Mouse (Mus musculus) lung, adult 2 months (tissue): ENCODE measurements at regions not wholly inside any gene's neighbourhood (a gene's known extent, or its start where the extent isn't known, plus 50 kb on each side); places are given as distances from the start of the nearest gene placed in this dataset.
A peak's percentile ranks its signal among the peaks of the same experiment; 100 is the strongest.

ENCODE experiments used
- DNase-seq: peaks from one replicate; pipeline ENCODE4 v3.0.0; 2022
- H3K4me1 ChIP-seq: fragments of 200-500 bp; 2 replicates; pipeline ENCODE4 v1.6.1; 2011; ENCODE audit warnings: low read length; ENCODE audit not compliant: control insufficient read depth, insufficient read depth
- H3K4me3 ChIP-seq: fragments of 200-500 bp; replicated peaks from 2 replicates; pipeline ENCODE3; 2011; ENCODE audit warnings: low read depth, mild to moderate bottlenecking, control low read depth, low read length; ENCODE audit errors: extremely low read depth
- CTCF ChIP-seq: fragments of 200-500 bp; IDR thresholded peaks from 2 replicates; pipeline ENCODE4 v1.5.1; 2011; ENCODE audit warnings: mild to moderate bottlenecking, low read length, control low read depth; ENCODE audit not compliant: insufficient read depth
- POLR2A ChIP-seq: fragments of 200-500 bp; IDR thresholded peaks from 2 replicates; pipeline ENCODE4 v1.6.1; 2011; ENCODE audit warnings: low read depth, mild to moderate bottlenecking, control low read depth, low read length, borderline replicate concordance; ENCODE audit errors: extremely low read depth
- WGBS: fragments of 180-500 bp; shearing (Covaris S2); methylation state at CpG from one replicate; pipeline ENCODE4 v1.1.7; 2018; 5-methylcytosine and 5-hydroxymethylcytosine counted together

DNA sequence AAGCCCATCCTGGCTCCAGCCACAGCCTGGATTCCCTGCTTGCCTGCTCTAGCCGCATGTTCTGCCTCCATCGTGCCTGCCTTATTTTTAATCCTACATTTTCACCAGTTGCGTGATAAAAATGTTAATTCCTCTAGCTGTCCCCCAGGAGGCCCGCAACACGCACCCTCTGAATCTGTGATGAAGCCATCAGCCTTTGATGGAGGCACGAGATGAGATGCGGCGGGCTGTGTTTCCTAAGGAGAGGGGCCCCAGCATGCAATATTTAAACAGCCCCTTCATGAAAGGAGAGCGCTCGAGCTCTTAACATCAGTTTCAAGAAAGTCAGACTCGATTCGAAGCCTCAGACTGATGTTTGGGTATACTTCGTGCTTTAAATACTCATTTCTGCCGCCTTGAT, 76.3 kb downstream of the Nptx2 start:
- Histone ChIP-seq H3K4me1 (no peaks in the 10 kb centered on the region), H3K4me3 (no peak overlapping the region)
- DNase-seq, result no peak
- TF ChIP-seq POLR2A, result no peak
- no peak for TF ChIP-seq CTCF
- 90% methylated on average over 14 of the region's 14 CpGs for WGBS

DNA sequence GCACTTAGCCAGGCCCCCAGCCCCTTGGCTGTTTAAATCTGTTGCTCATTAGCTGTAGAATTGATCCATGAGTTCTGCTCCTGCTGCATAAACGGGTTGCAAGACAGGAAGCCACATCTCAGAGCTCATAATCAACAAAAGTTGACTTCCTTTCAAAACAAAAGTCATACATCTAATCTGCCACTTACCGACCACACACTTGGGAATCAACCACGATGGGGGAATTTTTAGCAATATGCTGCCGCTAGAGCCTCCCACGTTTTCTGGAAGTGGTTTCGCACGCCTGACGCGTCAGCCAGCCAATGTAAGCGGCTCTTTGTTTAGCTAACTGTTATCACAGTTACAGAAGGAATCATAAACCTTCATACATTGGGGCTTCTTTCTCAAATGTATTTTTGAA, 77.7 kb downstream of the Nptx2 start:
- TF ChIP-seq CTCF (no peak), POLR2A (no peak)
- no peak for DNase-seq
- H3K4me1 ChIP-seq, result no peaks in the 10 kb centered on the region
- H3K4me3 ChIP-seq, result no peak overlapping the region
- 42% methylated on average over 10 of the region's 10 CpGs for WGBS

DNA sequence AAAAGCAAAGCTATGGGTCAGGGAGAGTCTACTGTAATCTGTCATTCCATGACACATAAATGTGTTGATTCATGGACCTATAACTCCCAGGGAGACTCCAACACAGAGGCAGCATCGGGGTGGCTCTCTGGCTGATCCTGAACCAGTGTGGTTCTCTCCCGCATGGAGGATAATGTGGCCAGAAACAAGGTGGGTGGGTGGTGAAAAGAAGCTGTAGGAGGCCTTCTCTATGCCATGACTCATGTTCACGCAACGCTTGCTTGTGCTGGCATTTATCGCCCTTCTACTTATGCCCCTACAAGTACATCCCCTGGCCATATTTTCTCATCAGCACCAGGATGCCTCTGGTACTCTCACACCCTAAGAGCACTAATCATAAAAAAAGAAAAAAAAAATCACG, 86.6 kb downstream of the Nptx2 start:
- Histone ChIP-seq H3K4me1 (no peaks in the 10 kb centered on the region), H3K4me3 (no peak overlapping the region)
- no peak for DNase-seq
- WGBS, result 85% methylated on average over 6 of the region's 6 CpGs
- TF ChIP-seq POLR2A (no peak), CTCF (no peak)

DNA sequence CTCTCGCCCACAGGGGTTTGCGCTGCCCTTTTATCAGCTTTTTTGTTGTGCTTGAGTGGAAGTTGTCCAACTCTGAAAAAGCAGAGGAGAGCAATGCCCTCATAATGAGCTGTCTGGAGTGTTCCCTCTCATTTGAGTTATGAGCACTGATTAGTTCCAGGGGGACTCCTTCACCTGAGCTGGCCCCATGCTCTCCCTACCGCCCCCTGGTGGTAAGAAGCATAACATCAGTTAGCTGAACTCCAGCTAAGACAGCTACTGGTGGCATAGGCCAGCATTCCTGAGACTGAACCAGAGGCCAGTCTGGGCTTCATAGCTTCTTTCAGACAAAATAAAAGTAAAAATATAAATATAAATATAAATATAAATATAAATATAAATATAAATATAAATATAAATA, 92.9 kb downstream of the Nptx2 start:
- no peak overlapping the region for H3K4me3 ChIP-seq
- TF ChIP-seq POLR2A (no peak), CTCF (peak; percentile 49)
- no peaks in the 10 kb centered on the region for H3K4me1 ChIP-seq
- 69% methylated on average over 3 of the region's 3 CpGs for WGBS
- peak; percentile 21 for DNase-seq

DNA sequence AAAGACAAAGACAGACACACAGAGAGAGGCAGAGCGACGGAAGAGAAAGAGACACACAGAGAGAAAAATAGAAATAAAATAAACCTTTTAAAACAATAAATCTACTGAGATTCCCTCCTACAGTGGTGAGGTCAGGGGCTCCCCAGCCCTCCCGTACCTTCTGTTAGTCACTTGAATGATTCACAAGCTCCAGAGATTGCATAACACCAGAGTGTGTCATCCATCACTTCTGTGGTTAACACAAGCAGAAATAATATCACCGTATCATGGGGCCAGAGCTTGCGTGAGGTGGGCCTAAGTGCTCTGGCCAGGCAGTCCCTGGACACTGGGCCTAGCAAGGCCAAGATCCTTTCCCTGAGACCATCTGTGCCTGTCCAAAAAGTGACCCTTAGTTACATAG, 93.9 kb downstream of the Nptx2 start:
- Histone ChIP-seq H3K4me1 (no peaks in the 10 kb centered on the region), H3K4me3 (no peak overlapping the region)
- WGBS, result 81% methylated on average over 5 of the region's 5 CpGs
- TF ChIP-seq POLR2A (no peak), CTCF (no peak)
- DNase-seq, result no peak

DNA sequence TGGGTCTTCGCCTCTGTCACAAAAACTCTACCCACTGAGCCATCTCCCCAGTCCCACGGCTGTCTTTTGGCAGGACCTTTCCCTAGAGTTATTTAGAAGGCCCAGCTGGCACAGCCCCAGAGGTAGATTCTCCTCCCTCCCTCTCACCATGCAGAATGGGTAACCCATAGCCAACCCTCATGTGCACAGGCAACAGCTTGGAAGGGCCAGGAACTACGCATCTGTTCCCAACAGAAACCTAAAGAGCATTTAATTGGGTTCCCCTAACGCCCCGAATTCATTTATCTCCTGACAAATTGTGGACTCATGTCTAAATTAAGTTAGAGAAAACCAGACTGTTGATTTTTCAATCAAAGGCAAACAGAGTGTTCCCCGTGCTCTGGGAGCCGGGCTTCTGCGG, 97.1 kb downstream of the Nptx2 start:
- Histone ChIP-seq H3K4me3 (no peak overlapping the region), H3K4me1 (no peaks in the 10 kb centered on the region)
- 68% methylated on average over 8 of the region's 8 CpGs for WGBS
- no peak for DNase-seq
- TF ChIP-seq POLR2A, result no peak
- no peak for TF ChIP-seq CTCF

DNA sequence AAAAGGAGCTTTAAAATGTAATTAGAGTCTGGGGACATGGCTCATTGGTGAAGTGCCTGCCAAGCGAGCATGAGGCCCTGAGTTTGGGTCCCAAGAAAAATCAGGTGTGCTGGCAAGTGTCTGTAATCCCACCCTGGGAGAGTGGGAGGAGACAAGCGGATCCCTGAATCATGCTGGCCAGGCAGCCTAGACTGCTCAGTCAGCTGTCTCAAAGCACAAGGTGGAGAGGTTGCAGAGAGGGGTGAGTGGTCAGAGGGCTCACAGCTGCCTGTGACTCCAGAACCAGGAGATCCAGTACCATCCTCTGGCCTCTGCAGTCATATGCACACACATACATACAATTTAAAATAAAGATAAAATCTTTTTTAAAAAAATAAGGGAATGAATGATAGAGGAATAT, 97.7 kb downstream of the Nptx2 start:
- 44% methylated on average over 2 of the region's 2 CpGs for WGBS
- TF ChIP-seq POLR2A, result no peak
- no peak for TF ChIP-seq CTCF
- no peak for DNase-seq
- no peak overlapping the region for H3K4me3 ChIP-seq
- no peaks in the 10 kb centered on the region for H3K4me1 ChIP-seq

DNA sequence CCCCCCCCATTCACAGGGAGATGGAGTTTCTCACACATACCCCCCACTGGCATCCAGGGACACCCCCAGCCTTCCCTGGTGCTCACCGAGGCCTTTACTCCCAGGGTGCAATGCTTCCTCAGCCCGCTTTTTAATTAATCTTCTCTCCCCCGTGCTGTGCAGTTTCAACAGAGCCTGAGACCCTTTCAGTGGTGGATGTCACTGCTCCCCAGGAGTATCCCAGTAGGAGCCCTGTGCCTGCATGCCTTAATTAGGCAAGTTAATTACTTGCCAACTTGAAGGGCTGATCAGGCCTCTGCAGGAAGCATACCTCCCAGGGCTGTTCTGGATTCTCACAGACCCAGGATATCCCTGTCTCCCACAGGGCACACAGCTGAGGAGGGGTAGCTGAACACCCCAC, 99.7 kb downstream of the Nptx2 start:
- H3K4me1 ChIP-seq, result no peaks in the 10 kb centered on the region
- DNase-seq, result no peak
- no peak overlapping the region for H3K4me3 ChIP-seq
- TF ChIP-seq POLR2A, result no peak
- TF ChIP-seq CTCF, result no peak
- WGBS, result 37% methylated on average over 3 of the region's 3 CpGs

DNA sequence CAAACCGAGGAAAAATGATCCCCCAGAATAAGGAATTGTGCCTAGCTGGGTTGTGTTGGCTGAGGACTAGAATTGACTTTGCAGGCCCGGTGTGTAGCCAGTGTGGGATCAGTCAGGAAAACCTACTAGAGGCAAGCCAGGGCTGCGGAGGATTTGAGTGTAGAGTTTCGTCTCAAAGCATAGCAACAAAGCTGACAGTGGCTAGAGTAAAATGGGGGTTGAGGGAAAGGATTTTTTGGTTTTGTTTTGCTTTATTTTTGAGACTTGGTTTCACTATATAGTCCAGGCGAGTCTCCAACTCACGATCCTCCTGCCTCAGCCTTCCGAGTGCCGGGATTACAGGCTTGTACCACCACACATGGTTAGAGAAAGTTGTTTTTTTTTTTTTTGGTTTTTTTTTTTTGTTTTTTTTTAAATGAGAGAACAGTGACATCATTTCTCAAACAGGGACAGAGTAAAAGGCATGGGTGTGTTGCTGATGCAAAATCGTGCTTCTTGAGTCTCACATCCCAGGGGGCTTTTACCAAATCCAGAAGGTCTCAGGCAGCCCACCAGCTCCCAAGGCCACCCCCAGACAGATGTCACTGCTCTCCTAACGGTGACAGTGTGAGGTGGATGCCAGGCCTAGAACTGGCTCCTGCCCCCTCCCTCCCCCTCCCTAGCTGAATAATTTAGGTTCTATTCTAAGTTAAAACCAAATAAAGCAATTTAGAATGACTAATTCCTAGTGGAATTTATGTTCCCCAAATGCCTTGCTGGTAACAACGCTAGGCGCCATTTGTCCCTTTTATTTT, 101.8 kb downstream of the Nptx2 start:
- WGBS, result 79% methylated on average over 12 of the region's 12 CpGs
- no peaks in the 10 kb centered on the region for H3K4me1 ChIP-seq
- TF ChIP-seq CTCF (no peak), POLR2A (no peak)
- no peak for DNase-seq
- no peak overlapping the region for H3K4me3 ChIP-seq

DNA sequence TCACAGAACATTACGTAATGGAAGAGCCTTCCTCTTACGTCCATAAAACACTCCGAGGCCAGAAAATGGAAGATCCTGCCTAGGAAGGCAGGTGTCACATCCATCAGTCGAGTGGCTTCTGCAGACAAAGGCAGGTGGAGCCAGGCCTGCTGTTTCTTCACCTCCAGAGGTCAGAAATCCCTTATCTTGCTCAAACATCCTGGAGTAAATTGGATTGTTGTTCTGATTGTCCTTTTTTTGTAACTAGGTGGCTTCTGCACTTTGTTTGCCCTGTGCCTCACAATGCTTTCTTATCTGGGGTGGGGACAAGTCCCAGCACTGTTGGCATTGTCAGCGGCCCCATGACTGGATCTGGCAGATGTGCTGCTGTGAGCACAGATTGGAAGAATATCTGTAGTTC, 106.5 kb downstream of the Nptx2 start:
- DNase-seq, result no peak
- TF ChIP-seq CTCF (no peak), POLR2A (no peak)
- no peaks in the 10 kb centered on the region for H3K4me1 ChIP-seq
- 25% methylated on average over 5 of the region's 5 CpGs for WGBS
- H3K4me3 ChIP-seq, result no peak overlapping the region
